Mouse (Mus musculus) G1E (cell line): ENCODE data around the gene Zfp385b.

Experiments
- CTCF ChIP-seq: IDR thresholded peaks from 2 replicates; pipeline ENCODE4 v1.5.1; 2012; ENCODE audit warnings: low read depth, low read length, inconsistent platforms, mixed read lengths
- GATA1 ChIP-seq: IDR thresholded peaks from 2 replicates; pipeline ENCODE4 v1.6.1; 2012; ENCODE audit warnings: borderline replicate concordance, low read length, inconsistent platforms, mixed read lengths
- GATA2 ChIP-seq: IDR thresholded peaks from 2 replicates; pipeline ENCODE4 v1.6.1; 2012; ENCODE audit warnings: low read depth, low read length, inconsistent platforms, borderline replicate concordance
- POLR2AphosphoS5 ChIP-seq: IDR thresholded peaks from 2 replicates; pipeline ENCODE4 v1.6.1; 2012; ENCODE audit warnings: low read depth, low read length, inconsistent platforms; ENCODE audit not compliant: insufficient replicate concordance
- TAL1 ChIP-seq: conservative IDR thresholded peaks from 2 replicates; pipeline ENCODE4 v1.6.1; 2012; ENCODE audit warnings: low read depth, low read length, inconsistent platforms, mixed read lengths

DNA sequence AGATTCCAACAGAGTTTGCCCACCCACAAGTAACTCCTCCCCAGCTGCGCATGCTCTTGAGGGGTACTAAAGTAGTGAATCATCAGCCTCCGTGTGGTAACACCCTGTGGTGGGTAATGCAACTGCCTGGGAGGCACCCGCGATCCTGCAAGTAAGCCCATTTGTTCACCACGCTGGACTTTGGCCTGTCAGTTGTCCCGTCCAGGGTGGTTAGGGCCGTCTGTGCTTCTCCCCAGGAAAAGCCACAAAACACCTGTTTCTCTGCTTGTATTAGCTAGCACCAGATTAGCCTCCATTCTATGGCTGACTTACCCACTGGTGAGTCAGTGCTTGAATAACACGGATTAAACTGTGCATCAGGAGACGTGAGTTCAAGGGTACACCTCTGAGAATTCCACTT is 442.6 kb downstream of the Zfp385b start:
- no peak for TF ChIP-seq CTCF
- TF ChIP-seq GATA1, result no peak
- TF ChIP-seq POLR2AphosphoS5, result no peak
- no peak for TF ChIP-seq TAL1
- no peak for TF ChIP-seq GATA2
